Mouse (Mus musculus) c-Kit-positive CD71-positive TER-119-negative erythroid progenitor cells, embryonic 14.5 days (primary cell): ENCODE data around the gene Unc93b1.

Experiments used
- DNase-seq: peaks from one replicate; pipeline ENCODE4 v3.0.0-alpha.2; 2013; ENCODE audit warnings: low read depth

Gene Unc93b1

GRCm38 (mm10) chr19:3913692-3914091 is 21.3 kb upstream of the Unc93b1 start:
- no peak for DNase-seq

GRCm38 (mm10) chr19:3914535-3914934 is 20.5 kb upstream of the Unc93b1 start:
- DNase-seq: no peak

GRCm38 (mm10) chr19:3916727-3917126 is 18.3 kb upstream of the Unc93b1 start:
- no peak for DNase-seq

- DNase-seq: no peak
Measured at GRCm38 (mm10) chr19:3919928-3920327, 15.1 kb upstream of the Unc93b1 start.

DNA sequence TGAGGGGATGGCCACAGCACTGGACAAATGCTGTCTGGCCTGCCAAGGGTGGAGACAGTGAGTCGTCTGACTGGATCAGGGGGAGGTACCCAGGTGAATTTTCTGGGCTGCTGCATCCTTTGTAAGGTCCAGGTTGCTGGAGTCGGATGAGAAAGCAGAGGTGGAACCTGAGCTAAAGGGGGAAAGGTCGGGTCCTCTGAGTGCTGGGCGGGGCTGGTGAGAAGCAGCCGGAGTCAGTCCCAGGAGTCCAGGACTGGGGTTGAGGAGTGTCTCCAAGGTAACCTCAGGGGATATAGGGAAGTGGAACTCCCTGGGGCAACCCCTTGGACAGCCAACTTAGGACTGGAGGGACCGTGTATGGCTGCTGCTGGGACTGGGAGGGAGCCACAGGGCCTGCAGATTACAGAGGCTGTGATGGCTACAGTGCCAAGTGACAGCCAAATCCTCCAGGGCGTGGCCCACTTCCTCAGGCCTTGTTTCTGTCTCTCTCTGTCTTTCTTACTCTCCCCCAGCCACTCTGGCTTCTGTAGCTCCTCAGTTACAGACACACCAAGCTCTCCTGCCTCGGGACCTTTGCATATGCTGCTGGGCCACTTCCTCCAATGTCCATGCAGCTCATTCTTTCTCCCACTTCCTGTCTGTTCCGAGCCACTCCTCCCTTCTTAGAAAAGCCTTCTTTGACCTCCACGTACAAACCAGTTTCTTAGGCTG is 12.2 kb upstream of the Unc93b1 start:
- no peak for DNase-seq

DNA sequence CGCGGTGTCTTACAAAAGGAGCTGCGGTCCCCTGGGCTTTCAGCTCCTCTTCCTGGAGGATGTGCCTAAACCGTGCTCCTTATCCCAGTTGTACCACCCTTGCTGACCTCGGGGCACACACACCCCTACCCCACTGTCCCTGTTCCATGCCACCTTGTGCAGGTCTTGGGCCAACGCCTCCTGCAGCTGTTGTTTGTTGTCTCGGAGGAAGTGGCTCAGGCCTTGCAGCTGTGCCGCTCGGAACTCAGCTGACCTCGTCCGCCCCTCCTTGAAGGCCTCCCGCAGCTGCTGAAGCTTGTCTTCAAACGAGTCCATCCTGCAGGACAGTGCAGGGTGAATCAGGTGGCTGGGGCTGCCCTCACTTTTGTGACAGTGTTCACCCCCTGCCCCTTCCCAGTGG is 11.4 kb upstream of the Unc93b1 start:
- no peak for DNase-seq

DNA sequence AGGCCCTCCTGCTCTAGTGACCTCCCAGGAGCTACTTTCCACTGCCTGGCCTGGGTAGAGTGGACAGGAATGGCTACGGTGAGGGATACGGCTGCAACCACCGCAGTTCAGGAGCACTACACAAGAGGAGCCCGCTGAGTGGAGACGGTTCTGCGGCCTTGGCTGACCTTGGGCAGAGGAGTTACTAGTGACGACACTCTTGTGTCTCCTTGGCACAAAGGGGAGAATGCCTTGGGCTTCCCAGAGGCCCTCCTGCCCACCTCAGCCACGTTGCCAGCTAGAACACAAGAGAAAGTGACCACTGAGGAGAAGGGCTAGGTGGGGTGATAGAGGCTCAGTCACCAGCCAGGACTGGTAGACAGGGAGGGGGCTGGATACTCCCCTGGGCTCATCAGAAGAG is 10.8 kb upstream of the Unc93b1 start:
- DNase-seq: no peak

GRCm38 (mm10) chr19:3924868-3925267 is 10.1 kb upstream of the Unc93b1 start:
- DNase-seq: no peak

- DNase-seq: no peak
Measured at GRCm38 (mm10) chr19:3925859-3926258, 9.1 kb upstream of the Unc93b1 start.

GRCm38 (mm10) chr19:3926279-3926678 is 8.7 kb upstream of the Unc93b1 start:
- DNase-seq: no peak

GRCm38 (mm10) chr19:3926685-3927084 is 8.3 kb upstream of the Unc93b1 start:
- DNase-seq: no peak

- DNase-seq: no peak
Measured at GRCm38 (mm10) chr19:3927989-3928388, 7.0 kb upstream of the Unc93b1 start.

- DNase-seq: no peak
Measured at GRCm38 (mm10) chr19:3928779-3929178, 6.2 kb upstream of the Unc93b1 start.

- no peak for DNase-seq
Measured at GRCm38 (mm10) chr19:3929211-3929941, 5.6 kb upstream of the Unc93b1 start, which contains the start of gene Aldh3b1. TSS of gene Aldh3b1 (minus strand) at chr19:3929808.

DNA sequence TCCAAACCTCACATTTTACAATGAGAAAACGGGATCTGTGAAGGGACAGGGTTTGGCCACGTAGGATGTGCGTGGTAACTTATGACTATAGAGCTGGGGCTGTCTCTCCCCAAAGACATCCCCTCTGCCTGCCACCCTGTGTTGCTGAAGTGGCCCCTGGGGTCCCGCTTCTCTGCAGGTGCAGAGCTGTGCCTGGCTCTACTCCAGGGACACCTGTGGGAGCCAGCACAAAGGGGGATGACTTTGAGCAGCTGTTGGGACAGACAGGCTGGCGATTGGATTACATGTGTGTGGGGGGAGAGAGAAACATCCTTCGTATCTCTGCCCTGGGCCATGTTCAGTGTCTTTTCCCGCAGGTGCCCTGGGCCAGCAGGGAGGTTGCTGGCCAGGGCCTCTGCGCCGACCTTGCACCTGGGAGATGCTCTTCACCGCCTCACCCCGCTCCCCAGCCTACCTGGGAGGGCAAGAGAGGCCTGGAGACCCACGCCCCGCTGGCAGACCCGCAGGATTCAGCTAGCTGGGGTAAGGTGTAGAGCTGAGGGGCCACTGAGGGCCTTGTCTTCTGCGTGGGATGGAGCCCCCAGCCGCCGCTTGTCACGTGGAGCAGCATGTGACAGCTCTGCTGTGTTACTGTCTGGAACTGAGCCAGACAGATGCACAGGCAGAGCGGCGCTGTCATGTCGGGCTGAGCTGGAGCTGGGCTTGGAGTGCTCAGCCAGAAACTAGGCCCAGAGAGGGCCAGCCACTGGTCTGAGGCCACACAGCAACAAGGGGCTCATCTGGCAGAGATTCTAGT is 4.5 kb upstream of the Unc93b1 start:
- no peak for DNase-seq

- no peak for DNase-seq
Measured at GRCm38 (mm10) chr19:3931716-3932115, 3.3 kb upstream of the Unc93b1 start.

GRCm38 (mm10) chr19:3935896-3936850 is 1.2 kb downstream of the Unc93b1 start:
- no peak for DNase-seq

DNA sequence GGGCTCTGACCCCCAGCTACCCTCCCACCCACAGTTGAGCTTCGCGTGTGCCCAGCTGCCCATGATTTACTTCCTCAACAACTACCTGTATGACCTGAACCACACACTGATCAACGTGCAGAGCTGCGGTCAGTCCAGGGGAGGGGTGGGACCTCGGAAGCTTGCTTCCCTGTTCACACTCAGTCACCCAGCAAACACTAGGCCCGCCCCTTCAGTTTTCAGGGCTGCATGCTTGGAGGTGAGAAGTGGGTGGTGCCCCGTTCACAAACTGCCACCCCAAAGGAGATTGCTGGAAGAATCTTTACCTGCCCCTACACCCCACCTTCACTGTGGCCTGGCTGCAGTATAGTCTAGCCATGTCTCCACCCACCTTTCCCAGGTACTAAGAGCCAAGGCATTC is 7.3 kb downstream of the Unc93b1 start:
- DNase-seq: no peak

GRCm38 (mm10) chr19:3942986-3943735 is 8.2 kb downstream of the Unc93b1 start:
- DNase-seq: peak; percentile 70

- no peak for DNase-seq
Measured at GRCm38 (mm10) chr19:3945872-3946564, 11.0 kb downstream of the Unc93b1 start.
